Mouse (Mus musculus): ENCODE measurements around the gene Slc22a5.
"Not testable (repeated sequence)": the region's sequence is repeated elsewhere in the genome, so short reads cannot be mapped to it uniquely, and the experiment has no call there.

Gene Slc22a5

GRCm38 (mm10) chr11:53891505-53892451 lies at the start of gene Slc22a5:
Gene Slc22a5, minus strand, starts transcription at chr11:53891660.
- peak; percentile 100 for DNase-seq (ENCODE audit: low spot score)

DNA sequence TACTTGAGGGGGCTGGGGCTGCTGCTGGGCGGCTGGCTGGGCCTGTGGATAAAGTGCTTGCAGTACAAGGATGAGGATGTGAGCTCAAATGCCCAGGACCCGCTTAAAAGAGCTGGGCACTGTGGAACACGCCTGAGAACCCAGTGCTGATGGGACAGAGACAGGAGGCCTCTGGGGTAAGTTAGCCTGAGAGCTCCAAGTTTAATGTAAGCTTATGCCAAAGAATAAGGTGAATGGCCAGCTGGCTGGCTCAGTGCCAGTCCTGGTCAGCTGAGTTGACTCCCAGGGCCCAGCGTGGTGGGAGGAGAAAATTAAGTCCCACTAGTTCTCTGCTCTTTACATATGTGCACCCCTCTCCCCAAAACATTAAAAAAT lies 40.5 kb upstream of the Slc22a5 start:
- not testable (repeated sequence) for DNase-seq (ENCODE audit: low spot score)

GRCm38 (mm10) chr11:53931091-53931943 lies 39.9 kb upstream of the Slc22a5 start:
- DNase-seq (ENCODE audit: low spot score): peak; percentile 74

GRCm38 (mm10) chr11:53929741-53930140 lies 38.3 kb upstream of the Slc22a5 start:
- no peak for DNase-seq (ENCODE audit: low spot score)

DNA sequence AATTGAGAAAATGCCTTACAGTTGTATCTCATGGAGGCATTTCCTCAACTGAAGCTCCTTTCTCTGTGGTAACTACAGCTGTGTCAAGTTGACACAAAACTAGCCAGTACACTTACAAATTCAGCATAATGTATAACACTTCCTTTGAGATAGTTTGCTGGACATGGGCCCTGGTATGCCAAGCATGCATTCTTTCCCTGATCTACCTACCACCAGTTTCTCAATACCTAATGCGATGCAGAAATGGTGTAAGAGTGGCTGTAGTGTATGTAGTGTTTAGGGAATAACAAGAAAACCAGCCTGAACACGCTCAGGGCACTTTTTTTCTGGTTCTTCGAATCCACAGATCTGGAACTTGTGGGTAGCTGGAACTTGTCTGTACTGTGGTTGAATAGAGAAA lies 37.1 kb upstream of the Slc22a5 start:
- DNase-seq (ENCODE audit: low spot score): no peak

- DNase-seq (ENCODE audit: low spot score): no peak
Observed at GRCm38 (mm10) chr11:53926303-53926702, 34.8 kb upstream of the Slc22a5 start.

- DNase-seq (ENCODE audit: low spot score): no peak
Observed at GRCm38 (mm10) chr11:53918851-53919250, 27.4 kb upstream of the Slc22a5 start.

DNA sequence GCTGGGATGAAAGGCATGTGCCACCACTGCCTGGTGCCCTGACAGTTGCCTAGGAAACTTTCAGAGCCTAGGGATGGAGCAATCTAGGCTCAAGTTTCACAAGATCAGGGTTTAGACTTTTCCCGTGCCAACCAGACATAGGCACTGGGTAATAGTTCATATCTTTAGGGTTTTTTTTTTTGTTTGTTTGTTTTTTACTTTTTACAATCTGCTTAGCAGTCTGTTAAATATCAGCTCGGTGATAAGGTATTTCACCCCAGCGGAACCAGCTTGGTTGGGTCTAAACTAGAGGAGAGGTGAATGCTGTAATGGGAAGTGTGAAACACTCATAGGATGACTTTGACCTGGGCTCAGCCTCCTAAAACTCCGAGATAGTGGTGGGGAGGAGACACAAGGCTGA lies 19.6 kb upstream of the Slc22a5 start:
- DNase-seq (ENCODE audit: low spot score): no peak

GRCm38 (mm10) chr11:53908686-53909085 lies 17.2 kb upstream of the Slc22a5 start:
- DNase-seq (ENCODE audit: low spot score): no peak

GRCm38 (mm10) chr11:53904534-53904925 lies 13.1 kb upstream of the Slc22a5 start:
- no peak for DNase-seq (ENCODE audit: low spot score)

GRCm38 (mm10) chr11:53903781-53904533 lies 12.5 kb upstream of the Slc22a5 start:
- peak; percentile 76 for DNase-seq (ENCODE audit: low spot score)

- no peak for DNase-seq (ENCODE audit: low spot score)
Observed at GRCm38 (mm10) chr11:53902741-53903140, 11.3 kb upstream of the Slc22a5 start.

- DNase-seq (ENCODE audit: low spot score): no peak
Observed at GRCm38 (mm10) chr11:53900991-53901390, 9.5 kb upstream of the Slc22a5 start.

GRCm38 (mm10) chr11:53899981-53900380 lies 8.5 kb upstream of the Slc22a5 start:
- no peak for DNase-seq (ENCODE audit: low spot score)

DNA sequence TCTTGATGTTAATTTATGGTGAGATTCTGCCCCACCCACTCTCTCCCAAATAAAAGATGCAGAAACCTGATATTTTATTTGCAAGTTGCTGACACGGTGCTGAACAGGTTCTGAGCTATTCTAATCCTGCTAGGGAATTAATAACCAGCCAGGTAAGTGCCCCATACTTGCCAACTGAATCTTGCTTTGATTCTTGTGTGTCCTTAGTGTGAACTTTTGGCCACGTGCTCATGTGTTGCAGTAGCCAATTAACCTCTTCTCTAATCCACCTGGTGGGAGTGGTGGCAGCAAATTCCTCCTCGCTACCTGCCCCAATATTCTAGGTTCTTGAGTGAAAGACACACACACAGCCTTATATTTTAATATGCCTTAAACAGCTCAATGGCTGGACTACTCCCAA lies 7.5 kb upstream of the Slc22a5 start:
- DNase-seq (ENCODE audit: low spot score): no peak

GRCm38 (mm10) chr11:53896935-53897334 lies 5.5 kb upstream of the Slc22a5 start:
- no peak for DNase-seq (ENCODE audit: low spot score)

DNA sequence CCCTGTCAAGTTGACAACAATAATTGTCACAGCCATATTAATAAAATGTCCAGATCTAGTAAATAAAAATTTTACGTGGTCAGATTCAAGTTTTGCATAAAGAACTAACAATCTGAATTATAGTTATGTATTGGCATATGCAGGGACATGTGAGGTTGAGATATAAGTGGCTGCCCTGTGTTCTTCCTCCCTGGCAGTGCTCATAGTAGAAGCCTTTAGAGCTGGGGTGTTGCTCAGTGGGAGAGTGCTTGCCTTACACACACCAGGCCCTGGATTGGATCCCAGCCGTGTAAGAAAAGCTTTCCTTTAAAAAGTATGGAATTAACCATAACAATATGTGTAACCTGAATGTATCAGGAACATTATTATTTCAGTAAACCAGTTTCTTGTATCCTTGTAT lies 2.0 kb upstream of the Slc22a5 start:
- no peak for DNase-seq (ENCODE audit: low spot score)

DNA sequence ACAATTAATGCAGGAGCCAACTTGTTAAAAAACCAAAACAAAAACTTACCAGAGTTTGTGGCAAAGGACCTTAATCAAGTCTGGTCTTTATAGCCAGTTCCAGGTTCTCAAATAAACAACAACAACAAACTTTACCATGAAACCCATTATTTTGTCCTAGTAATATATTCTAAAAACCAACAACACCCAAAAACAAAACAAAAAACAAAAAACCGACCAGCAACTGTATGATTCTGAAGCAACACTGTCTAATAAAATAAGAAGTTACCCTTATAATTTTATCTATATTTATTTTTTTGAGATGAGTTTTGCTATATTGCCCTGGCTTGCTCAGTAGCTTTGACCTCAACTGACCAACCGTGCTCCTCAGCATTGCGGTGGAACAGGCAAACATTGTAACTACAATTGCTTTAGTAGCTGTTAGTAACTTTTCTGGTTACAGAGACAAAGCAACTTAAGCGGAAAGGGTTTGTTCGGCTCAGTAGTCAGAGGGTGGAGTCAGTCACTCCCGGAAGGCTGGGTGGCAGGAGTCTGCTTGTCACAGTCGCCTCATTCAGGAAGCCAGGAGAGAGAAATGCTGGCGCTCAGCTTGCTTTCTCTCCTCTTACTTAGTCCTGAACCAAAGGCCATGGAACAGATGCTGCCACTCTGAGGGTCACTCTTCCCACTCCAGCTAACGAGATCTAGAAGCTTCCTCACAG lies 1.4 kb upstream of the Slc22a5 start:
- DNase-seq (ENCODE audit: low spot score): no peak

DNA sequence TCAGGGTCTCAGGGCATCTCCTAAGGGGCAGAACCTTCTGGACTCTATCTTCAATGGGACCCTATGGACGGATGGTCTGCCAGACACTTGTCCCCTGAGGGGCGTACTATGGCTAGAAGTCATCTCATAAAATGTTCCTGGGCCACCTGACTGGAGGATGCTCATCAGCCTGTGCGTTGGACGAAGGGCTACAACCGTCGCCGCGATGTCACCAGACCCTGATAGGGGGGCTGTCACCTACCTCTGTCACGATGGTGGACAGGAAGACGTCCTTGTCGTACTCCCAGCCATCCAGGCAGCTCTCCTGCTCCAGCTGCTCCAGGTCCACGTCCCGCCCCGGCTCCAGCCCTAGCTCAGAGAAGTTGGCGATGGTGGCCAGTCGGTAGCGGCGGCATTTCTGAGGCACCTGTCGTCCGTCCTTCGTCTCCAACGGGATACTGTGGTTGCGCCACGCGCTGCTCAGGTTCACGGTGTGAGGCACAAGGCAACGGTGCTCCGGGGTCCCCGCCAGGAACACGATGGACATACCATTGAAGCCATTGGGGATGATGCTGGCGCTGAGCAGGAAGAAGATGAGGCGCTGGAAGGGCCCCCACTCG lies 455 bp downstream of the Slc22a5 start:
- DNase-seq (ENCODE audit: low spot score): no peak

- DNase-seq (ENCODE audit: low spot score): no peak
Observed at GRCm38 (mm10) chr11:53890225-53890624, 1.2 kb downstream of the Slc22a5 start.

- no peak for DNase-seq (ENCODE audit: low spot score)
Observed at GRCm38 (mm10) chr11:53889091-53889645, 2.3 kb downstream of the Slc22a5 start.

All from testis, postnatal 10 days (tissue).